Mouse (Mus musculus) 3T3-L1 (cell line): ENCODE data around the gene Slc9a6.
A peak's percentile ranks its signal among the peaks of the same experiment; 100 is the strongest.

Experiments used
- DNase-seq: peaks from one replicate; pipeline ENCODE4 v3.0.0-alpha.2; 2015; ENCODE audit warnings: low read depth, low spot score

Slc9a6 gene

DNA sequence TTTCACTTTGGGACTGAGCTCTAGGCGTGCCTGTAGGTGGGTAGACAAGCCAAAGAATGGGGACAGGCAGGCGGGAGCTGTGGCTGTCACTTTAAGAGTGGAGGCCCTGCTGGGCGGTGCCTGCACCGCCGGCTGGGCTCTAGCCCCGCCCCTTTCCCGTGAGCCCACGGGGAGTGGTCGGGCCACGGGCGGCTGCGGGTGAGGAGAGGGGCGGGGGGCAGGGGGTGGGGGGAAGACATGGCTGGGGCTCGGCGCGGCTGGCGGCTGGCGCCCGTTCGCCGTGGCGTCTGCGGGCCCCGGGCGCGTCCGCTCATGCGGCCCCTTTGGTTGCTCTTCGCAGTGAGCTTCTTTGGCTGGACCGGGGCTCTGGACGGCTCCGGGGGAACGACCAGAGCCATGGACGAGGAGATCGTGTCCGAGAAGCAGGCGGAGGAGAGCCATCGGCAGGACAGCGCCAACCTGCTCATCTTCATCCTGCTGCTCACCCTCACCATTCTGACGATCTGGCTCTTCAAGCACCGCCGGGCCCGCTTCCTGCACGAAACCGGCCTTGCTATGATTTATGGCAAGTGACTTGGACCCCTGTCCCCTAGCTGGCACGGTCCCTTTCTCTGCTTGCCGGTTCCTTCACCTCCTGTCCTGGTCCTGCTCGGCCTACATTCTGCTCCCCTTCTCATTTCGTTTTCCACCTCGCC is at the start of gene Slc9a6:
Slc9a6 (plus strand) TSS at position 135 of the 695 bp plus-strand sequence.
- peak; percentile 67 for DNase-seq

DNA sequence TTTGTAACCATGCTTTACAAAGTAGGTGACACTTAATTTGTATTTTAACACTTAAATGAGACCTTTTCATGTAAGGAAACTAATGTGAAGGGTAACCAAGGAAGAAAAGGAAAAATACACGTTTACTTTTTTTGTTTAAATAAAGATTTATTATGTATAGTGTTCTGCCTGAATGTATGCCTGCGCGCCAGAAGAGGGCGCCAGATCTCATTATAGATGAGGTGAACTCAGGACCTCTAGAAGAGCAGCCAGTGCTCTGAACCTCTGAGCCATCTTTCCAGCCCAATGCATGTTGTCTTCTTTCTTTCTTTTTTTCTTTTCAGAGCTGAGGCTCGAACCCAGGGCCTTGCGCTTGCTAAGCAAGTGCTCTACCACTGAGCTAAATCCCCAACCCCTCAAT is 37.1 kb upstream of the Slc9a6 start:
- peak; percentile 33 for DNase-seq

DNA sequence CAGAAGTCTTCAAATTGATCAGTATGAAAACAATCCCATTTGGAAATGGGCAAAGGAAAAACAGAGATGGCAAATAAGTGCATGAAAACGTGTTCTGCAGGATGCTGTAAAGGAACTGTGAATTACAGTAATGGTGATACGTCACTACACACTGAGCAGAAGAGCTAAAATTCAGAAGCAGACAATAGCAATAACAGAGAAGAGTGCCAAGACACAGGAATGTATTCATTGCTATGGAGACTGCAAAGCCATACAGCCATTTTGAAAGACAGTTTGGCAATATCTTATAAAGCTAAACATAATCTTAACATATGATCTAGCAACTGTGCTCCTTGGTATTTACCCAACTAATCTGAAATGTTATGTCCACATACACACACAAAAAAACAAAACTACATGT is 31.4 kb upstream of the Slc9a6 start:
- no peak for DNase-seq

DNA sequence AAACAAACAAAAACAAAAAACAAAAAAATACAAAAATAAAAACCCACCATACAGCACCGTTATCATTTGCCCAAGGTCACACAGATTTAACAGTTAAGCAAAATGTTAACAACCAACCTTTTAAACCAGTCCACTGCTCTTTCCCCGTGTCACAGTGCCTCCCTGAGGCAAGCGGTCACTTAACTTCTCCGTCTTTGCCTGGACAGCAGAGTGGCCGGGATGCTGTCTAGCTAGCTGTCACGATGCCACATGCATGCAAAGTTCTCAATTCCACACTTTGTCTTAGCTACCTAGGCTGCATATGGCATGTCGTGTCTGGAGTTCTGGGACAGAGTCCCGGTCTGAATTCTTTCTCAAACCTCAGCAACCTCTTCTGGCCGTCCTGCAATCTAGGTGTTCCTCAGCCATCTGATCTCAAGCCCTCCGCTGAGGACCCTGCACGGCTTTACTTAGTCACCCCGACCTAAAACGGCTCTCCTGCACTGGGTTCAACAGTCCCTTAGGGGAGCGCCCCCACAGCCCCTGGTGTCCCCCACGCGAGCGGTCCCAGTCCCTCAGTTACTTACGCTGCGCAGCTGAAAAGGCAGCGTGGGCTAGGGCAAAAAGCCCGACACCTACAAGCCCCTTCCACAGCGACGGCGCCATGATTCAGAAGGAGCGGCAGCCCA is 12.2 kb upstream of the Slc9a6 start:
- DNase-seq = peak; percentile 41

DNA sequence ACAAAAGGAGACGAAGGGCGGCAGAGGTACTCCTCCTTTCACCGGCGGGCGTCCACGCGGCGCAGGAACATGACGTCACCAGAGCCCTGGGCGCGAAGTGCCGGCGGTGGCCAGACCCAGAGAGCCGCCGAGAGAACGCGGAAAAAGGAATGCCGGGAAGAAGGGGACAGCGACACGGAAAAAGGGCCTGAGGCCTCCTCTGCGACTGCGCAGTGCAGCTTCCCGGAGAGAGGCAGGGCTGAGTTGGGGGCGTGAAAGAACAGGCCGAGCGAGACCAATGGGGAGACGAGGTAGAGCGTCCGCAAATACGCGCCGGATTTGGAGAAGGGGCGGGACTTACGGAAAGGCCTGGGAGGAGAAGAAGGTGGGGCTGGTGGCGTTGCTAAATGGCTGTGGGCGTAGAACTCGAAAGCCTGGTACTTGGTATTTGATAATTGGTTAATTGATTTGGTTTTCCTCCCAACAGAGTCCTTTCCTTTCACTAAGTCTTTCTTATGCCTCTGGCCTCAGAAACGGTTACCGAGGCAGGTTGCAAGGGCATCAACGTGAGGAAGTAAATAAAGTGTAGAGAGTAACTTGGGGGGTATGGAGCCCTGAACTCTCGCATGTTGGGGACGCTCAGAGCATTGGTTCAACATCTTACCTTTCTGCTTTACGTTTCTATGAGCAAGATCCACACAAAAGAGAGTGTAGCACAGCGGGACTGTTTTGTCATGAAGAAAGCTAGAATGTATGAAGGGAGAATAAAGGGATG is 11.5 kb upstream of the Slc9a6 start, which contains the start of gene Mmgt1:
Mmgt1 (minus strand) TSS at position 183 of the 754 bp plus-strand sequence.
- DNase-seq = peak; percentile 97

DNA sequence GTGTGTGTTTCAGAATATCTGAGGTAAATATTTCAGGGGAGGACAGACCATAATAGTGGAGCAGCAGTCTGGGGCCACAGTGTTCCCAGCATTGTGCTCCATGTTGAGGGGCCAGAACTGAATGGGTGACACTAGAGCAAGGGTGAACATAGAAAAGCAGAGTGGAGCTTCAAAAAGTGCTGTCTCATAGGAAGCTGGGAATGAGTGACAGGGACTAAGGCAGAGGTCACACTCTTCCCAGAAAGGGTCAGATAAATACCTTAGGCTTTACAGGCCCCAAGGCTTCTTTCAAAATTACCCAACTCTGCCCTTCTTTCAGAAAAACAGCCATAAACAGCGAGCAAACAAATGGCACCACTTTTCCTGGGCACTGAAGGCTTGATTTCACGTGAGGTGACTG is 3.0 kb upstream of the Slc9a6 start:
- DNase-seq = peak; percentile 1

DNA sequence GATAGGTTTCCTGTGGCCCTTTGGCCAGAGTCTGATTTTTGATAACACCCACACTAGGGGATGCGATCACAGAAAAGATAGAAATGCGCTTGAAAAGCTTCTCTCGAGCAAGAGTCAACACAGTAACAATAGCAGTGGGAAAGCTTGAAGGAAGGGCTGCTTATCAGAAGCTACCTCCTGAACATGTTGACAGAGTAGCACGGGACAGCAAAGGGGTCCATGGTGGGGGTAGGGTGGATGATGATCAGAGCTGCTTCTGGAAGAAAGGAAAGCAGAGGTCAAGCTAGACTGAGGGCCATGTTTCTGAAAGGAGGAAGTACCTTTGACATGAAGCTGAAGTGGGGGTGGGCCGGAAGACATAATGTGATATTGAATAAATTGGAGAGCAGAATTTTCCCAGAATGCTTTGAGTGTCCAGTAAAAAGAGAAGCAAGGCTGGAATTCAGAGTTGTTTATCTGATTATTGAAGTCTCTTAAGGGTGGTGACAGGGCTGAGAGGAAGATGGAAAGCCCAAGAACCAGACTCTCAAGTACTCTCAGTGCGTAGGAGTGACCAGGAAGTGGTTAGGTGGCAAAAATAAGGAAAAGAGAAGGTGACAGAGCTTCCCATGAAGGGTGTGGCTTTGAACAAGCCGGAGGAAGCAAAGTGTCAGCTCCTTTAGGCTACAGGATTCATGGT is 2.4 kb upstream of the Slc9a6 start:
- DNase-seq = no peak

DNA sequence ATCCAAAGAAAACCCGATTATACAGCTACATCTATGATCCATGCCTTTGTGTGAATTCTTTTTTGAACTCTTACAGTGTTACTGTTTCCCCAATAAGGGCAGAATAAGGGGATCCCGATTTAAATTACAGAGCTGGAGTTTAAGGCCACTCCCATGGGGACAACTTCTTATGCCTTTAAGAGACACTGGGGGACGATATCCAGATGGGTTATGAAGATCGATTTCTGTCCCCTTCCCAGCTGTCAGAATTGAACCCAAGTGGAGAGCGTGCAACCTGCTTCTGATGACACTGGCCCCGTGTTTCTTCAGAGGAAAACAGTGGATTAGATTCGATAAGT is 303 bp upstream of the Slc9a6 start:
- DNase-seq = no peak

DNA sequence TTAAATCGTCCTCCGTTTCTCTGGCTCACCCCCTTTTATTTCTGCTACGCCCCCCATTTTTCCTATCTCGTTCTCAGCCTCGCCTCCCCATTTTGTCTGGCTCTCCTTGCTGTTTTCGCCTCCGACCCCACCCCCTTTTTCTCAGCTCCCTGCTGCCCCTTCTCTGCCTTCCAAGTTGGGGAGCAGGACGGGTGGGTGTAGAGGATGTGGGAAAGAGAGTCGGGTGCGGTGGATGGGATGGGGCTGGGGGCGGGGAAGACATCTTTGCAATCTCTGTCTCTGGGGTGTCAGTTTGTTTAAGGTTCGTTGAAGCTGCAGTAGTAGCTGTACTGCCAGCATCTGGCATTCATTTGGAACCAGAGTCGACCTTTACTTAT is 749 bp downstream of the Slc9a6 start:
- DNase-seq = peak; percentile 20

DNA sequence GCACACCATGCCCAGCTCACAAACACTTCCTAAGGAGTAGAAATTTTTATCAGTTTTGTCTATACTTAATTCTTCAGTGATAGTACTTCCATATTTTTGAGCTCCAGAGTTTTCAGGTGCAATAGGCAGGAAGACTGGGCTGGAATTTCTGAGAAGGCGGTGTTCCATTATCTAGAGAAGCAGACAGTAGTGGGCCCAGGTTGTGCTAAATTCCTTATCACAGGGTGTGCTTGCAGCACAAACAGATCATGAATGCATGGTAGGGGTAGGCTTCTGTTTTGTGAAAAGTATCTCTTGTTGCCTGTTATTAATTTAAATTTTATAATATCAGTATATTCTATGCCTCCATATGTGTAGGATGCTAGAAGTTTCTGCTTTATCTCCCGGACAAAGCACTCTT is 5.7 kb downstream of the Slc9a6 start:
- no peak for DNase-seq

DNA sequence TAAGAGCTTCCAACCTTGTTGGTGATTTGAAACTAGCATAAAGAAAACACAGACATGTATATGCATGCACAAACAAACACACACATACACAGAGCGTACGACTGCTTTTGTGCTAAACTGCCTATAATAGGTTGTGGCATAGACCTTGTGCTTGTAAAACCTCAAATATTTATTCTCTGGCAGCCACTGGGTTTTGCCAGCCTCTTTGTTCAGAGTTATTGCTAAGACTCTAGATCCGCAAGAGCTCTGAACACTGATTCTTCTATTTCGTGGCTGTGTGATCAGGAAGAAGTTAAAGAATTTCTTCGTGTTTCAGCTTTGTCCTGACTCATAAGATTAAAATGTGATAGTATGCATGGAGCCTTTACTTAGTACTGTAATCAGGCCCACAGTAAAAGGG is 26.6 kb downstream of the Slc9a6 start:
- DNase-seq = peak; percentile 6

DNA sequence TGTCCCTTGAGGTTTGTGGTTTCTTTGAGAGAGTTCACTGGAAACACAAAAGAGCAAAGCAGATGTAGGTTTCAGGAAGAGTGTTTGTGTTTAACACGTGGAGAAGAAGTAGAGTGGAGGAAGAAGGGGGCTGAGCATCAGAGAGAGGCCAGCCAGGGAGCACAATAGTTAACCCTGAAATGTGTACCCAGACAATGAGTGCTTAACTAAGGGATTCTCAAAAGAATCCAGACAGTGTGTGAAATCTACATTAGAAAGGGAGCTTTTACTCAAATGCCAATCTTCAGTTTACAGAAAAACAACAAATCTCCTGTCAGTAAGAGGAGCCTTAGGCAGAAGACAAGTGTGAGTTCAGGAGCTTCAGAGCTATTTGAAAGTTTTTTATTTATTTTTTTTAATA is 30.5 kb downstream of the Slc9a6 start:
- peak; percentile 6 for DNase-seq

DNA sequence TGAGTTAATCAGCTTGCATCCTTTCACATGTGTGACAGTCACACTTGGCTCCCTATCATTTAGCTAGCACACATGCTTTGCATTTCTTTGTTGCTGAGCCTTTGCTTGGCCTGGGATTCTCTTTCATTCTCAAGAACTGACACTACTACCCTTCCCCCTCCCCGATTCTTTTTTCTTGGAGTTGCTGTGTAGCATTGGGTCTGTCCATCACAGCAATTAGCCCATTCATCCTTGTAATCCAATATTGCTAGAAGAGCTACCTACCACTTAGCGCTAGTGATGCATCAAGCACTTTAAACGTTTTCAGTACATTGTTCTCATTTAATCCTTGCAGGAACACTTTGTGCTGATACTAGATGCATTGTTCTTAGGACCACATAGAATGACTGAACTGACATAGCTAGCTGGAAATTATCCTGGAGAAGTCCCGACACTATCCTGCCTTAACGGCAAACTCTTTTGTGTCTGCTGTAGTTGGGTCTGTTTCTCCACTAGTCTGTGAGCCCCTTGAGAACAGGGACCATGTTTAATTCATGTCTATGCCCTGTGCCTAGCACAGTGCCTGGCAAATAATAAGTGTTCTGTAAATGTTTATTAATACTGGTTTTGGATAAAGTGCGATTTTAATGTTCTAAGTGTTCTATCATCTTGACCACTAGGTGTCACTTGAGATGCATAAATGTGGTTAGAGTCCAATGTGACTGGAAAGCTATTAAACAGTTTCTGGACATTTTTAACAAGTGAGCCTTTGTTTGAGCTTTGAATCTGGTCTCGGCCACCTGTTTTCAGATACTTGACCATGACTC is 40.2 kb downstream of the Slc9a6 start:
- peak; percentile 68 for DNase-seq

DNA sequence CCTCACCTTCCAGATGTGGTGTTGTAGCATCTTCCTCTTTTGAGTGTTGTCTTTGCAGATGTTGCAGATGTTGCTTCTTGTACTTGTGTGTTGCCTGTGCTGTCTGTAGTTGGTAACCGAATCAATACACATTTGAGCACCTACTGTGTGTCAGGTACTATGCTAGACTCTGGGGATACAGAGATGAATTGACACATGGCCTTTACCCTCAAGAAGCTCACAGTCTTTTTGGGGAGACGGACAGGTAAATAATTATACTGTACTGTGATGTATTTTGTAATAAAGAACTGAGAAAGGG is 40.7 kb downstream of the Slc9a6 start:
- no peak for DNase-seq

DNA sequence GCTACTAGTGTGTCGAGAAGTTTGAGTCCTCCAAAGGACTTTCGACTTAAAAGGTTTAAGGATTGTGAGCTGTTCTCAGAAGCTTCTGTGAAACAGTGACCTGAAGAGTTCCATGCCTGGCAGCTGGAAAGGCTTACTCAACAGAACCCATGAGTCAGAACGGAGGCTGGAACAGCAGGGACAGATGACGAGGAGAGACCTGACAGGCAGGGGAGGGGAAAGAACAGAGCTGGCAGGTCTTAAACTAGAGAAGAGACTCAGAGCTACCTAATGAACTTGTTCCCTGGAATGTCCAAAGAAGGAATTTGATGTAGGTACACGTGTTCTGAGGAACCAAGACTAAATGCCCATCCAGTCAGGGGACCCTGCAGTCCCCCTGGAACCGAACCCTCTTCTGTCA is 41.3 kb downstream of the Slc9a6 start:
- peak; percentile 65 for DNase-seq

DNA sequence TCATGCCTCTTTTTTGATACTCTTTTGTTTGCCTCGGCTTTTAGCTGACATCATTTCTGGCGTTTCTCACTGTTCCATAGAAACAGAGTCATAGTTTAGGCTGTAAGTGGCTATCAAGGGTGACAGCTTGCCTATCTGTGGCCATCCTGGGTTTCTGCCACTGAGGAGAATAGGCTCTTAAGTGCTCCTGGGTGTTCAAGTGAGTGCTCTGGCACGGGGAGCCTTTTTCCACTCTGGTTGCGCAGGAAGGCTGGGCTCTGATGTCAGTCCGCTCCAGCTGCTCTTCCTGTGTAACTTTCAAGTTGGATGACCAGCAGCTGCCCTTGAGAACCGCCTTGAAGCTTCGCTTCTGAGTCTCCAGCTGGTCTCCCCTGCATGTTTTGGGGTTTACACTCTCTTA is 42.2 kb downstream of the Slc9a6 start:
- DNase-seq = no peak

DNA sequence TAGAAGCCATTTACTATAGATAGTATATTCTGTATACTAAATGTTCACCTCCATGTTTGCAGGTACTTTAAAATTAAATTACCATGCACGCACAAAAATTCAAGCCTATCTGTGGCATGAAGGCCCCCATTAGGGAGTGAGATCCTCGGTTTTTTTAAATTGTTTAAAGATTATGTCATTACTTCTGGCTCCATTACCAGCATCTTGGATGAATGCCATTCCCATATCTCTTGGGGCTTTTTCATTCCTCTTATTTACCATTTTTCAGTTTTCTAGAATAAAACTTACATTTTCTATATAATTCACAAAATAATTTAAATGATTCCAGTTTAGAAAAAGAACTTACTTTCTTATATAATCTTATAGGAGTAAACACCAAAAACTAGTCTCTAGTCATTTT is 46.1 kb downstream of the Slc9a6 start:
- DNase-seq = peak; percentile 32

DNA sequence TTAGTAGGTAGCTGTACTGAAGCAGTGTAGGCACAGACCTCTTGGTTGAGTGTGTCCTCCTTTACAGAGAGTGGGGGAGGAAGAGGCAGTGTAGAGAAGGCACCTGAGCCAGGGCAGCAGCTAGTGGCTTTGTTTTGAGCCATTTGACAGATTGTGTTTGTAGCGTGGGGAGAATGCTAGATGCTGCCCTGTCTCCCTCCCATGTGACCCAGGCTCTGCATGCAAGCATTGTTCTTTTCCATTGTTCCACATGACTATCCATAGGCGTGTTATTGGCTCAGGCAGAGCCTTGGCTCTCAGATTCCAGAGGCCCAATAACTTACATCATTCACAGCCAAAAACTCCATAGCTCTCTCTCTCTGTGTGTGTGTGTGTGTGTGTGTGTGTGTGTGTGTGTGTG is 49.7 kb downstream of the Slc9a6 start:
- no peak for DNase-seq

DNA sequence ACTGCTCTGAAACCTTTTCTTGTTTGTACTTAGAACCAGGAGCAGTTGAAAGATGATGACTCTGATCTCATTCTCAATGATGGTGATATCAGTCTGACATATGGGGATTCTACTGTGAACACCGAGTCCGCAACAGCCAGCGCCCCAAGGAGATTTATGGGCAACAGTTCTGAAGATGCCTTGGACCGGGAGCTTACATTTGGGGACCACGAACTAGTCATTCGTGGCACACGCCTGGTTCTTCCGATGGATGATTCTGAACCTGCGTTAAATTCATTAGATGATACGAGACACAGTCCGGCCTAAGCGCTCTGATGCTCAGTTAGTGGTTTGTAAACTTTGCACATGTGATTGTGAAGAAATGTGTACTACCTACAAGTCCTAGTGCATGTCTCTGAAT is 51.6 kb downstream of the Slc9a6 start:
- no peak for DNase-seq

DNA sequence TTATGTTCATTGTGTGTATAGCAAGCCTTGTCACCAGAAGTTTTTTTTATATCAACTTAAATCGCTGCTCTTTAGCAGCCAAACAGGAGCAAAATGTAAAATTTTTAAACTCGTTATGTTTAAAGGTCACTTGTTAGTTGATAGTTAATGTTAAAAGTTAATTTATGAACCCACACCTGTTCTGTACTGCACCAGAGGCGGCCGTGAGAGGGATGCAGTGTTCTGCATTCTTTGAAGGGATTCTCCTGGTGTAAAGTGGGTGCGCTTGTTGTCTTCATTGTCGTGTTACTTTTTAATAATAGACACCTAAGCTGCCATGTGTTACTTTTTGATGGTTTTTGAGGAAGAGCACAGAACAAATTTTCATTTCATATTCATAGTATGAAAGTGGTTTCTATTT is 52.8 kb downstream of the Slc9a6 start:
- DNase-seq = no peak

DNA sequence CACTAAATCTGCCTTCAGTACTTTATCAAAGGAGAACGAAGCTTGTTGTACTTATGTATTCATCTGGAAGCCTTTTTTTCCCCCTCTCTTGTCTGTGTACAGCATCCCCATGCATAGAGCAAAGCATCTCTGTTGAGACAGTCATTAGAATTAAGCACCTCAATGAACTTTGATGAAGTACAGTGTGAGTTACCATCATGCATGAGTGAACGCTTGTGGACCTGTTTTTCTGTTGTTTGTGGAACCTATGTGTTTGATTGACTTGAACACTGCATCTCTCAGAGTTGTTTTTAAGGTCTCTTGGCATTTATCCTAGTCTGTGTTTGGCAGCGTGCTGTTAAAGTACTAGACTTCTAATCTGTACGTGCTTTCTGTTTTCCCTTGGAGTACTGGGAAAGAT is 53.8 kb downstream of the Slc9a6 start:
- no peak for DNase-seq
